Mouse (Mus musculus) embryonic fibroblast, embryonic 13.5 days (primary cell): ENCODE data around the gene Higd1a. TPM values are rescaled to one million over a fixed set of nuclear protein-coding genes. Genes with fewer than 3 reads are reported as not detected.
A peak's percentile ranks its signal among the peaks of the same experiment; 100 is the strongest.

Source experiments
- H3K27ac ChIP-seq: 2 replicates; pipeline ENCODE4 v1.5.1; 2012; ENCODE audit warnings: low read length, control low read depth, inconsistent platforms; ENCODE audit not compliant: insufficient read depth
- H3K4me1 ChIP-seq: 2 replicates; pipeline ENCODE4 v1.6.1; 2011; ENCODE audit warnings: low read length; ENCODE audit not compliant: control insufficient read depth, insufficient read depth
- H3K4me3 ChIP-seq: 2 replicates; pipeline ENCODE4 v1.5.1; 2011; ENCODE audit warnings: mild to moderate bottlenecking, control low read depth, low read length; ENCODE audit not compliant: insufficient read depth
- CTCF ChIP-seq: IDR thresholded peaks from 2 replicates; pipeline ENCODE4 v1.5.1; 2011; ENCODE audit warnings: mild to moderate bottlenecking, control low read depth, low read length, moderate library complexity, borderline replicate concordance; ENCODE audit not compliant: insufficient read depth
- POLR2A ChIP-seq: IDR thresholded peaks from 2 replicates; pipeline ENCODE4 v1.6.1; 2011; ENCODE audit warnings: low read depth, mild to moderate bottlenecking, control low read depth, low read length, moderate library complexity
- polyA plus RNA-seq: library from polyadenylated mRNA; stranded (reverse); fragments of >200 nt; gene quantifications from 2 replicates; pipeline ENCODE4 v1.2.4, GENCODE M21; 2011; ENCODE audit warnings: low read depth; ENCODE audit not compliant: missing spikeins, insufficient read length

Higd1a gene
- polyA plus RNA-seq, 1 experiment = 101 TPM

GRCm38 (mm10) chr9:121846526-121847118 is 11.5 kb downstream of the Higd1a start:
- no peak overlapping the region for H3K27ac ChIP-seq
- 0 out of 2 replicates have a peak, but pooled peaks have one; percentile 11 for TF ChIP-seq CTCF
- TF ChIP-seq POLR2A = no peak
- no peaks in the 10 kb centered on the region for H3K4me1 ChIP-seq
- H3K4me3 ChIP-seq = no peak overlapping the region

GRCm38 (mm10) chr9:121842914-121843313 is 15.2 kb downstream of the Higd1a start:
- H3K27ac ChIP-seq = no peak overlapping the region
- no peaks in the 10 kb centered on the region for H3K4me1 ChIP-seq
- TF ChIP-seq POLR2A = no peak
- no peak for TF ChIP-seq CTCF
- no peak overlapping the region for H3K4me3 ChIP-seq

GRCm38 (mm10) chr9:121839622-121839965 is 18.6 kb downstream of the Higd1a start:
- Histone ChIP-seq H3K4me3 (peak overlapping the region; percentile 26), H3K4me1 (no peaks in the 10 kb centered on the region), H3K27ac (no peak overlapping the region)
- TF ChIP-seq POLR2A (no peak), CTCF (no peak)

- H3K4me1 ChIP-seq = no peaks in the 10 kb centered on the region
- H3K4me3 ChIP-seq = peak within 1 kb of the TSS; percentile 26
- TF ChIP-seq CTCF = no peak
- no peak for TF ChIP-seq POLR2A
- H3K27ac ChIP-seq = no peak within 1 kb of the TSS
These were observed 19.1 kb downstream of the Higd1a start, which contains the start of gene Ccdc13 for GRCm38 (mm10) chr9:121838829-121839621. Gene Ccdc13, minus strand, starts transcription at chr9:121839461.

GRCm38 (mm10) chr9:121838008-121838407 is 20.2 kb downstream of the Higd1a start:
- H3K4me1 ChIP-seq = no peaks in the 10 kb centered on the region
- H3K27ac ChIP-seq = no peak overlapping the region
- TF ChIP-seq CTCF = no peak
- no peak for TF ChIP-seq POLR2A
- H3K4me3 ChIP-seq = no peak overlapping the region

GRCm38 (mm10) chr9:121833825-121834224 is 24.3 kb downstream of the Higd1a start:
- H3K4me3 ChIP-seq = no peak overlapping the region
- H3K4me1 ChIP-seq = no peaks in the 10 kb centered on the region
- H3K27ac ChIP-seq = no peak overlapping the region
- TF ChIP-seq CTCF = no peak
- TF ChIP-seq POLR2A = no peak

GRCm38 (mm10) chr9:121830956-121831293 is 27.2 kb downstream of the Higd1a start:
- Histone ChIP-seq H3K27ac (peak overlapping the region; percentile 22; the same call in 1 of the 2 replicates), H3K4me1 (no peaks in the 10 kb centered on the region), H3K4me3 (no peak overlapping the region)
- no peak for TF ChIP-seq POLR2A
- TF ChIP-seq CTCF = peak; percentile 47

GRCm38 (mm10) chr9:121830243-121830955 is 27.8 kb downstream of the Higd1a start:
- Histone ChIP-seq H3K4me3 (no peak overlapping the region), H3K4me1 (no peaks in the 10 kb centered on the region), H3K27ac (no peak overlapping the region)
- TF ChIP-seq POLR2A (no peak), CTCF (peak; percentile 45; the same call in 1 of the 2 replicates)

GRCm38 (mm10) chr9:121829270-121829992 is 28.7 kb downstream of the Higd1a start:
- Histone ChIP-seq H3K4me3 (no peak overlapping the region), H3K27ac (no peak overlapping the region), H3K4me1 (no peaks in the 10 kb centered on the region)
- TF ChIP-seq POLR2A (no peak), CTCF (no peak)
